Mouse (Mus musculus) myocyte (in vitro differentiated cells): ENCODE data around the gene Mrpl33.

Source experiments
- CEBPB ChIP-seq: IDR thresholded peaks from 2 replicates; pipeline ENCODE4 v1.6.1; 2011; ENCODE audit warnings: mild to moderate bottlenecking, moderate library complexity; ENCODE audit not compliant: poor library complexity, insufficient read depth, severe bottlenecking
- E2F4 ChIP-seq: IDR thresholded peaks from one replicate; pipeline ENCODE4 v1.6.1; 2011; ENCODE audit warnings: mild to moderate bottlenecking, control low read depth, moderate library complexity; ENCODE audit not compliant: insufficient read depth
- MAX ChIP-seq: IDR thresholded peaks from one replicate; pipeline ENCODE4 v1.6.1; 2011; ENCODE audit warnings: low read depth, mild to moderate bottlenecking, control low read depth
- MYOD1 ChIP-seq, 3 experiments: IDR thresholded peaks; one replicate each; pipeline ENCODE4 v1.6.1; 2011; ENCODE audit warnings: control low read depth in 2 of 3, low read depth in 2 of 3, mild to moderate bottlenecking in 2 of 3, moderate library complexity in 1 of 3; ENCODE audit not compliant: insufficient read length in 2 of 3, control insufficient read depth in 1 of 3
- POLR2A ChIP-seq: IDR thresholded peaks from one replicate; pipeline ENCODE4 v1.6.1; 2011; ENCODE audit warnings: low read depth, mild to moderate bottlenecking, control low read depth, moderate library complexity; ENCODE audit not compliant: insufficient read length
- POLR2AphosphoS2 ChIP-seq: IDR thresholded peaks from one replicate; pipeline ENCODE4 v1.6.1; 2011; ENCODE audit warnings: low read depth, control low read depth; ENCODE audit not compliant: insufficient read length
- REST ChIP-seq: IDR thresholded peaks from one replicate; pipeline ENCODE4 v1.6.1; 2011; ENCODE audit warnings: mild to moderate bottlenecking, control low read depth, moderate library complexity; ENCODE audit not compliant: insufficient read depth, insufficient read length
- TCF12 ChIP-seq: IDR thresholded peaks from one replicate; pipeline ENCODE4 v1.6.1; 2011; ENCODE audit warnings: mild to moderate bottlenecking, control low read depth; ENCODE audit not compliant: poor library complexity, insufficient read depth, severe bottlenecking
- TCF3 ChIP-seq: IDR thresholded peaks from one replicate; pipeline ENCODE4 v1.6.1; 2011; ENCODE audit warnings: low read depth, control low read depth; ENCODE audit not compliant: insufficient read length
- USF1 ChIP-seq: IDR thresholded peaks from one replicate; pipeline ENCODE4 v1.6.1; 2011; ENCODE audit warnings: low read depth, mild to moderate bottlenecking, control low read depth, moderate library complexity

DNA sequence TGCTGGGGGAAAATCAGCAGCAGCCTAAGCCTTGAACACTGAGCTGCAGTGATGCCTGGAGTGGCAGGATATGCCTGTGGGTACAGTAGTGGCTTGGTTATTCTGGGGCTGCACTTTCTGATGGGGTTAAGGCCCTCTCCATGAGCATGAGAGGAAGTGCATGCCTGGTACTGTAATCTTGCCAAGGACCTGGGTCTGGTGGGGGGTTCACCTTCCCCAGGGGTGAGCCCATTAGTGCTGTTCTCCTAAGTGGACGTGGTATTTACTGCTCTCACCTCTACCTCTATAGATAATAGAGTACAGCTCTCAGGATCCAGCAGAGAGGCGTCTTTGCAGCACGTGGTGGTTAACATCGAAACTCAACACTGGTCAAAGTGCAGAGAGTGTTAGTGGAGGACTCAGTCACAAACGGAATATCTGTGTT is 117.1 kb downstream of the Mrpl33 start:
- TF ChIP-seq USF1 (no peak), MYOD1 (IDR thresholded peaks at IDR 0.05; ENCODE audit: control insufficient read depth in 1 of 3, insufficient read length in 2 of 3, low read depth in 2 of 3) (no peak), POLR2A (no peak), MAX (no peak), E2F4 (no peak), POLR2AphosphoS2 (no peak), REST (no peak), TCF3 (no peak), TCF12 (no peak), CEBPB (no peak)
